Mouse (Mus musculus) layer of hippocampus, adult 9-10 months (tissue): ENCODE measurements at regions not wholly inside any gene's neighbourhood (a gene's known extent, or its start where the extent isn't known, plus 50 kb on each side); places are given as distances from the start of the nearest gene placed in this dataset.

ENCODE experiments used
- DNase-seq: peaks from one replicate; pipeline ENCODE4 v3.0.0; 2022; ENCODE audit warnings: low spot score

- DNase-seq: no peak
Measured at GRCm38 (mm10) chr6:91573487-91573886, 57.8 kb downstream of the Lsm3 start.

GRCm38 (mm10) chr6:91574414-91574813 lies 58.7 kb downstream of the Lsm3 start:
- DNase-seq: no peak

- peak; percentile 53 for DNase-seq
Measured at GRCm38 (mm10) chr6:91575662-91576364, 60.1 kb downstream of the Lsm3 start.

GRCm38 (mm10) chr6:91576906-91577305 lies 61.2 kb downstream of the Lsm3 start:
- no peak for DNase-seq

- no peak for DNase-seq
Measured at GRCm38 (mm10) chr6:91579666-91580065, 63.9 kb downstream of the Lsm3 start.

GRCm38 (mm10) chr6:91580607-91581006 lies 64.9 kb downstream of the Lsm3 start:
- DNase-seq: no peak

GRCm38 (mm10) chr6:91582338-91582737 lies 66.6 kb downstream of the Lsm3 start:
- no peak for DNase-seq

GRCm38 (mm10) chr6:91583346-91583745 lies 67.6 kb downstream of the Lsm3 start:
- no peak for DNase-seq

GRCm38 (mm10) chr6:91585543-91585942 lies 69.8 kb downstream of the Lsm3 start:
- no peak for DNase-seq

- no peak for DNase-seq
Measured at GRCm38 (mm10) chr6:91589181-91589580, 73.5 kb downstream of the Lsm3 start.

- DNase-seq: no peak
Measured at GRCm38 (mm10) chr6:91590395-91590794, 74.7 kb downstream of the Lsm3 start.

- DNase-seq: no peak
Measured at GRCm38 (mm10) chr6:91590806-91591571, 75.3 kb downstream of the Lsm3 start.

- DNase-seq: no peak
Measured at GRCm38 (mm10) chr6:91592651-91593050, 76.9 kb downstream of the Lsm3 start.

GRCm38 (mm10) chr6:91598942-91599341 lies 83.2 kb downstream of the Lsm3 start:
- peak; percentile 17 for DNase-seq

- DNase-seq: no peak
Measured at GRCm38 (mm10) chr6:91600116-91600515, 83.7 kb upstream of the Slc6a6 start.

GRCm38 (mm10) chr6:91606634-91607215 lies 77.1 kb upstream of the Slc6a6 start:
- no peak for DNase-seq

- no peak for DNase-seq
Measured at GRCm38 (mm10) chr6:91607613-91608272, 76.1 kb upstream of the Slc6a6 start.

- no peak for DNase-seq
Measured at GRCm38 (mm10) chr6:91609671-91610070, 74.2 kb upstream of the Slc6a6 start.

- no peak for DNase-seq
Measured at GRCm38 (mm10) chr6:91615022-91615421, 68.8 kb upstream of the Slc6a6 start.

- no peak for DNase-seq
Measured at GRCm38 (mm10) chr6:91616541-91616940, 67.3 kb upstream of the Slc6a6 start.

- DNase-seq: peak; percentile 43
Measured at GRCm38 (mm10) chr6:91617031-91617596, 66.7 kb upstream of the Slc6a6 start.

GRCm38 (mm10) chr6:91617685-91618084 lies 66.2 kb upstream of the Slc6a6 start:
- DNase-seq: no peak
